28 mouse cellular contexts compared by ENCODE assay signal in genomic region chr1:56327381-56327780, GRCm38 (mm10).
"Had no signal": no experiment of that assay in that cellular context is flagged by ENCODE, and none has a peak within 500 bp of the region (broad histone marks: within the 10 kb centered on the region; RNA-seq: fewer than 3 reads in every experiment).

No protein-coding gene starts in this region.

- H3K36me3 ChIP-seq: embryonic facial prominence, embryonic 10.5 days; embryonic facial prominence, embryonic 12.5 days; embryonic facial prominence, embryonic 13.5 days; embryonic facial prominence, embryonic 15.5 days; forebrain, embryonic 10.5 days; forebrain, embryonic 12.5 days; forebrain, embryonic 15.5 days had no signal

- H3K9ac ChIP-seq: embryonic facial prominence, embryonic 12.5 days; embryonic facial prominence, embryonic 13.5 days; embryonic facial prominence, embryonic 15.5 days; forebrain, embryonic 12.5 days; forebrain, embryonic 13.5 days; forebrain, embryonic 15.5 days; forebrain, postnatal 0 days had no signal

- H3K4me2 ChIP-seq: embryonic facial prominence, embryonic 12.5 days; embryonic facial prominence, embryonic 13.5 days; embryonic facial prominence, embryonic 15.5 days; forebrain, embryonic 12.5 days; forebrain, embryonic 13.5 days; forebrain, embryonic 15.5 days had no signal

- H3K27me3 ChIP-seq: embryonic facial prominence, embryonic 12.5 days; embryonic facial prominence, embryonic 13.5 days; embryonic facial prominence, embryonic 15.5 days; forebrain, embryonic 12.5 days; forebrain, embryonic 13.5 days; forebrain, embryonic 15.5 days had no signal

- H3K4me3 ChIP-seq: embryonic facial prominence, embryonic 10.5 days; embryonic facial prominence, embryonic 12.5 days; embryonic facial prominence, embryonic 13.5 days; embryonic facial prominence, embryonic 15.5 days; erythroblast, embryonic 14.5 days; forebrain, embryonic 10.5 days; forebrain, embryonic 12.5 days; forebrain, embryonic 13.5 days; forebrain, embryonic 15.5 days; gastrocnemius, adult 2 months had no signal

- H3K27ac ChIP-seq: embryonic facial prominence, embryonic 10.5 days; embryonic facial prominence, embryonic 12.5 days; embryonic facial prominence, embryonic 13.5 days; embryonic facial prominence, embryonic 15.5 days; forebrain, embryonic 10.5 days; forebrain, embryonic 12.5 days; forebrain, embryonic 13.5 days; forebrain, embryonic 15.5 days; gastrocnemius, adult 2 months had no signal

- H3K4me1 ChIP-seq: embryonic facial prominence, embryonic 10.5 days; embryonic facial prominence, embryonic 12.5 days; embryonic facial prominence, embryonic 13.5 days; embryonic facial prominence, embryonic 15.5 days; forebrain, embryonic 10.5 days; forebrain, embryonic 12.5 days; forebrain, embryonic 13.5 days; forebrain, embryonic 15.5 days had no signal

- DNase-seq: cerebellum, adult 2 months; cerebellum, adult 8-10 months; cerebellum, adult 9-10 months; cerebellum, adult 9-11 months; cerebellum, postnatal 10 days; cerebellum, postnatal 14 days; cerebellum, postnatal 25 days; cerebellum, postnatal 36 days; embryo, embryonic 11 days; forebrain, postnatal 0 days; gastrocnemius, adult 2 months; gastrocnemius, postnatal 10 days; gastrocnemius, postnatal 14 days; gastrocnemius, postnatal 25 days; gastrocnemius, postnatal 36 days; heart, adult 11 months; heart, adult 18-20 months had no signal

- ATAC-seq: forebrain, embryonic 13.5 days; forebrain, embryonic 14.5 days; forebrain, embryonic 15.5 days; forebrain, embryonic 16.5 days; forebrain, postnatal 0 days had no signal

- H3K9me3 ChIP-seq: embryonic facial prominence, embryonic 10.5 days; embryonic facial prominence, embryonic 12.5 days; embryonic facial prominence, embryonic 13.5 days; embryonic facial prominence, embryonic 15.5 days; forebrain, embryonic 10.5 days; forebrain, embryonic 12.5 days; forebrain, embryonic 13.5 days; forebrain, embryonic 15.5 days had no signal
